Mouse (Mus musculus): ENCODE measurements at regions not wholly inside any gene's neighbourhood (a gene's known extent, or its start where the extent isn't known, plus 50 kb on each side); places are given as distances from the start of the nearest gene placed in this dataset.

- Histone ChIP-seq H3K9ac (ENCODE audit: low read depth, low read length) (no peak overlapping the region), H3K27me3 (ENCODE audit: control insufficient read depth, insufficient read depth, low read length) (no peaks in the 10 kb centered on the region), H3K9me3 (ENCODE audit: control insufficient read depth, low read length) (no peaks in the 10 kb centered on the region), H3K27ac (ENCODE audit: low read depth, low read length) (no peak overlapping the region), H3K4me3 (ENCODE audit: low read length) (no peak overlapping the region), H3K4me1 (ENCODE audit: control insufficient read depth, insufficient read depth, low read length) (no peaks in the 10 kb centered on the region), H3K36me3 (ENCODE audit: control insufficient read depth, insufficient read depth, low read length) (no peaks in the 10 kb centered on the region), H3K4me2 (replicated peaks; ENCODE audit: low read depth, low read length) (no peak overlapping the region)
- WGBS = 85% methylated on average over 9 of the region's 9 CpGs
- no peak for ATAC-seq (ENCODE audit: low FRiP score, low TSS enrichment)
These were observed 181.2 kb upstream of the Mpped2 start for GRCm38 (mm10) chr2:106511889-106512288.

- no peak overlapping the region for H3K4me2 ChIP-seq (replicated peaks; ENCODE audit: low read depth, low read length)
- no peak overlapping the region for H3K27ac ChIP-seq (ENCODE audit: low read depth, low read length)
- H3K4me1 ChIP-seq (ENCODE audit: control insufficient read depth, insufficient read depth, low read length) = no peaks in the 10 kb centered on the region
- WGBS = 40% methylated on average over 14 of the region's 14 CpGs
- H3K4me3 ChIP-seq (ENCODE audit: low read length) = no peak overlapping the region
- H3K36me3 ChIP-seq (ENCODE audit: control insufficient read depth, insufficient read depth, low read length) = no peaks in the 10 kb centered on the region
- H3K9me3 ChIP-seq (ENCODE audit: control insufficient read depth, low read length) = no peaks in the 10 kb centered on the region
- no peak overlapping the region for H3K9ac ChIP-seq (ENCODE audit: low read depth, low read length)
- no peak for ATAC-seq (ENCODE audit: low FRiP score, low TSS enrichment)
- H3K27me3 ChIP-seq (ENCODE audit: control insufficient read depth, insufficient read depth, low read length) = no peaks in the 10 kb centered on the region
These were observed 180.6 kb upstream of the Mpped2 start for GRCm38 (mm10) chr2:106512338-106513024.

- no peak overlapping the region for H3K27ac ChIP-seq (ENCODE audit: low read depth, low read length)
- WGBS = 37% methylated on average over 5 of the region's 5 CpGs
- no peaks in the 10 kb centered on the region for H3K27me3 ChIP-seq (ENCODE audit: control insufficient read depth, insufficient read depth, low read length)
- H3K9me3 ChIP-seq (ENCODE audit: control insufficient read depth, low read length) = no peaks in the 10 kb centered on the region
- H3K4me2 ChIP-seq (replicated peaks; ENCODE audit: low read depth, low read length) = no peak overlapping the region
- no peaks in the 10 kb centered on the region for H3K4me1 ChIP-seq (ENCODE audit: control insufficient read depth, insufficient read depth, low read length)
- no peak overlapping the region for H3K4me3 ChIP-seq (ENCODE audit: low read length)
- no peaks in the 10 kb centered on the region for H3K36me3 ChIP-seq (ENCODE audit: control insufficient read depth, insufficient read depth, low read length)
- no peak for ATAC-seq (ENCODE audit: low FRiP score, low TSS enrichment)
- no peak overlapping the region for H3K9ac ChIP-seq (ENCODE audit: low read depth, low read length)
These were observed 180.1 kb upstream of the Mpped2 start for GRCm38 (mm10) chr2:106513025-106513386.

GRCm38 (mm10) chr2:106517224-106517623, 175.8 kb upstream of the Mpped2 start:
- Histone ChIP-seq H3K9me3 (ENCODE audit: control insufficient read depth, low read length) (no peaks in the 10 kb centered on the region), H3K9ac (ENCODE audit: low read depth, low read length) (no peak overlapping the region), H3K4me1 (ENCODE audit: control insufficient read depth, insufficient read depth, low read length) (no peaks in the 10 kb centered on the region), H3K4me2 (replicated peaks; ENCODE audit: low read depth, low read length) (no peak overlapping the region), H3K4me3 (ENCODE audit: low read length) (no peak overlapping the region), H3K36me3 (ENCODE audit: control insufficient read depth, insufficient read depth, low read length) (no peaks in the 10 kb centered on the region), H3K27ac (ENCODE audit: low read depth, low read length) (no peak overlapping the region), H3K27me3 (ENCODE audit: control insufficient read depth, insufficient read depth, low read length) (no peaks in the 10 kb centered on the region)
- no peak for ATAC-seq (ENCODE audit: low FRiP score, low TSS enrichment)
- 64% methylated on average over 5 of the region's 5 CpGs for WGBS

GRCm38 (mm10) chr2:106522961-106523360, 170.1 kb upstream of the Mpped2 start:
- Histone ChIP-seq H3K27ac (ENCODE audit: low read depth, low read length) (no peak overlapping the region), H3K9ac (ENCODE audit: low read depth, low read length) (no peak overlapping the region), H3K4me1 (ENCODE audit: control insufficient read depth, insufficient read depth, low read length) (no peaks in the 10 kb centered on the region), H3K4me2 (replicated peaks; ENCODE audit: low read depth, low read length) (no peak overlapping the region), H3K36me3 (ENCODE audit: control insufficient read depth, insufficient read depth, low read length) (no peaks in the 10 kb centered on the region), H3K9me3 (ENCODE audit: control insufficient read depth, low read length) (no peaks in the 10 kb centered on the region), H3K4me3 (ENCODE audit: low read length) (no peak overlapping the region), H3K27me3 (ENCODE audit: control insufficient read depth, insufficient read depth, low read length) (no peaks in the 10 kb centered on the region)
- WGBS = 96% methylated on average over 3 of the region's 3 CpGs
- ATAC-seq (ENCODE audit: low FRiP score, low TSS enrichment) = no peak

GRCm38 (mm10) chr2:106527008-106527407, 166.1 kb upstream of the Mpped2 start:
- Histone ChIP-seq H3K4me2 (replicated peaks; ENCODE audit: low read depth, low read length) (no peak overlapping the region), H3K27me3 (ENCODE audit: control insufficient read depth, insufficient read depth, low read length) (no peaks in the 10 kb centered on the region), H3K4me1 (ENCODE audit: control insufficient read depth, insufficient read depth, low read length) (no peaks in the 10 kb centered on the region), H3K9ac (ENCODE audit: low read depth, low read length) (no peak overlapping the region), H3K9me3 (ENCODE audit: control insufficient read depth, low read length) (no peaks in the 10 kb centered on the region), H3K4me3 (ENCODE audit: low read length) (no peak overlapping the region), H3K27ac (ENCODE audit: low read depth, low read length) (no peak overlapping the region), H3K36me3 (ENCODE audit: control insufficient read depth, insufficient read depth, low read length) (no peaks in the 10 kb centered on the region)
- peak; percentile 55; the same call in 1 of the 2 replicates for ATAC-seq (ENCODE audit: low FRiP score, low TSS enrichment)
- 66% methylated on average over 2 of the region's 2 CpGs for WGBS

GRCm38 (mm10) chr2:106529247-106529646, 163.8 kb upstream of the Mpped2 start:
- Histone ChIP-seq H3K27ac (ENCODE audit: low read depth, low read length) (no peak overlapping the region), H3K27me3 (ENCODE audit: control insufficient read depth, insufficient read depth, low read length) (no peaks in the 10 kb centered on the region), H3K9ac (ENCODE audit: low read depth, low read length) (no peak overlapping the region), H3K4me2 (replicated peaks; ENCODE audit: low read depth, low read length) (no peak overlapping the region), H3K4me3 (ENCODE audit: low read length) (no peak overlapping the region), H3K36me3 (ENCODE audit: control insufficient read depth, insufficient read depth, low read length) (no peaks in the 10 kb centered on the region), H3K9me3 (ENCODE audit: control insufficient read depth, low read length) (no peaks in the 10 kb centered on the region), H3K4me1 (ENCODE audit: control insufficient read depth, insufficient read depth, low read length) (no peaks in the 10 kb centered on the region)
- 30% methylated on average over 5 of the region's 5 CpGs for whole genome bisulfite sequencing
- peak; percentile 93 for ATAC-seq (ENCODE audit: low FRiP score, low TSS enrichment)

GRCm38 (mm10) chr2:106529746-106530145, 163.3 kb upstream of the Mpped2 start:
- Histone ChIP-seq H3K36me3 (ENCODE audit: control insufficient read depth, insufficient read depth, low read length) (no peaks in the 10 kb centered on the region), H3K4me1 (ENCODE audit: control insufficient read depth, insufficient read depth, low read length) (no peaks in the 10 kb centered on the region), H3K4me2 (replicated peaks; ENCODE audit: low read depth, low read length) (no peak overlapping the region), H3K4me3 (ENCODE audit: low read length) (no peak overlapping the region), H3K27ac (ENCODE audit: low read depth, low read length) (no peak overlapping the region), H3K27me3 (ENCODE audit: control insufficient read depth, insufficient read depth, low read length) (no peaks in the 10 kb centered on the region), H3K9me3 (ENCODE audit: control insufficient read depth, low read length) (no peaks in the 10 kb centered on the region), H3K9ac (ENCODE audit: low read depth, low read length) (no peak overlapping the region)
- WGBS = 8% methylated on average over 2 of the region's 2 CpGs
- ATAC-seq (ENCODE audit: low FRiP score, low TSS enrichment) = peak; percentile 58

GRCm38 (mm10) chr2:106538329-106538728, 154.7 kb upstream of the Mpped2 start:
- Histone ChIP-seq H3K4me3 (ENCODE audit: low read length) (no peak overlapping the region), H3K4me1 (ENCODE audit: control insufficient read depth, insufficient read depth, low read length) (no peaks in the 10 kb centered on the region), H3K27ac (ENCODE audit: low read depth, low read length) (no peak overlapping the region), H3K27me3 (ENCODE audit: control insufficient read depth, insufficient read depth, low read length) (no peaks in the 10 kb centered on the region), H3K9ac (ENCODE audit: low read depth, low read length) (no peak overlapping the region), H3K9me3 (ENCODE audit: control insufficient read depth, low read length) (no peaks in the 10 kb centered on the region), H3K36me3 (ENCODE audit: control insufficient read depth, insufficient read depth, low read length) (no peaks in the 10 kb centered on the region), H3K4me2 (replicated peaks; ENCODE audit: low read depth, low read length) (no peak overlapping the region)
- 69% methylated on average over 4 of the region's 4 CpGs for WGBS
- ATAC-seq (ENCODE audit: low FRiP score, low TSS enrichment) = no peak

Data from kidney, embryonic 14.5 days (tissue).